Mouse (Mus musculus): ENCODE measurements around the gene Wdr19. TPM values are rescaled to one million over a fixed set of nuclear protein-coding genes. Genes with fewer than 3 reads are reported as not detected.

Gene Wdr19
- polyA plus RNA-seq, 1 experiment from 2014 or later = 12.4 TPM

DNA sequence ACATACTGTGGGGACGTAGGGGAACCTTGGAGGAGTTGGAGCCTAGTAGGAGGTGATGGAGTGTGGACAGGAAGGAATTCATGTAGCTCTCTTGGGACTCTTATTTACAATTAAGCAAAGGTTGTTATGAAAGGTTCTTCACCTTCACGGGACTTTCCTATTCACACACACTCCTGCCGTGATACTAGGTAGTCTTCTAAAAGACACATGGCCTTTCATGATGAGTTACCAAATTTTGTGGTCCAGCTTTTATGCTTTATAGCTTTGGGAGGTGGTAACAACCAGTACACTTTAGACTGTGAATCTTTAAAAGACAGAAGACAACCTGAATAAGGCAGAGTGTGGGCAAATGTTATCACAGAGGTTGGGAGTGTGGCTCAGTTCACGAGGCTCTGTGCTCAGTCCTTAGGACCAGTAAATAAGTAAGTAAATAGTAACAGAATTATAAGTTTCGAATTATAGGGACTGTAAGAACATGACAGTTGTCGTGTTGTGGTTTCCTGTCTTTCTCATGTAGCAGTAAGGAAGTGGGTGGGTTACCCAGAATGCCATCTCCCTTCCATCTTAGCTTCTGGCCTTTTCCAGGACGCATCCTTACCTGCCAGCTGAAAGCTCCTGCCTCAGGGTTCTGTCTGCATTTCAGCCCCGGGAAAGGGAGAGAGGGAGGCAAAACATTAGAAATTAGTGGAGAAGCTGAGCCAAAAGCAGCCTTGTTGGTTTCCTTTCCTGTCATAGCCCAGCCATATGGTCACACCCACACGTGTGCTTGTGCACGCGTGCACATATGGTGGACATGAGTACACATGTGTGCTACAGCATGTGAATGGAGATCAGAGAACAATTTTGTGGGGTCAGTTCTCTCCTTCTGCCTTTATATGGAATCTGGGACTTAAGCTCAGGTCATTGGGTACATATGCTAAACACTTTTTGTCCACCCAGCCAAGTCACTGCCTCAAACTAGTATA, 18.1 kb downstream of the Wdr19 start:
- Histone ChIP-seq H3K4me1 (no peaks in the 10 kb centered on the region), H3K9me3 (replicated peaks) (no peaks in the 10 kb centered on the region), H3K36me3 (peaks cover 8% of the 10 kb centered on the region), H3K4me3 (no peak overlapping the region), H3K27ac (replicated peaks) (no peak overlapping the region), H3K27me3 (ENCODE audit: low read depth, poor library complexity, severe bottlenecking) (no peaks in the 10 kb centered on the region)
- WGBS = 92% methylated on average over 11 of the region's 11 CpGs
- no peak for DNase-seq (ENCODE audit: low spot score)

- Histone ChIP-seq H3K4me1 (no peaks in the 10 kb centered on the region), H3K27ac (replicated peaks) (no peak overlapping the region), H3K4me3 (no peak overlapping the region), H3K9me3 (replicated peaks) (no peaks in the 10 kb centered on the region), H3K27me3 (ENCODE audit: low read depth, poor library complexity, severe bottlenecking) (no peaks in the 10 kb centered on the region), H3K36me3 (peaks cover 30% of the 10 kb centered on the region)
- WGBS = 90% methylated on average over 7 of the region's 7 CpGs
- no peak for DNase-seq (ENCODE audit: low spot score)
These were observed 21.5 kb downstream of the Wdr19 start for GRCm38 (mm10) chr5:65221037-65221436.

GRCm38 (mm10) chr5:65224056-65224455, 24.6 kb downstream of the Wdr19 start:
- no peaks in the 10 kb centered on the region for H3K4me1 ChIP-seq
- peaks cover 52% of the 10 kb centered on the region for H3K36me3 ChIP-seq
- H3K27ac ChIP-seq (replicated peaks) = no peak overlapping the region
- WGBS = 92% methylated on average over 5 of the region's 5 CpGs
- H3K4me3 ChIP-seq = no peak overlapping the region
- DNase-seq (ENCODE audit: low spot score) = no peak
- no peaks in the 10 kb centered on the region for H3K9me3 ChIP-seq (replicated peaks)
- no peaks in the 10 kb centered on the region for H3K27me3 ChIP-seq (ENCODE audit: low read depth, poor library complexity, severe bottlenecking)

GRCm38 (mm10) chr5:65231289-65232003, 31.9 kb downstream of the Wdr19 start:
- Histone ChIP-seq H3K27ac (replicated peaks) (no peak overlapping the region), H3K4me3 (no peak overlapping the region), H3K36me3 (peaks cover 49% of the 10 kb centered on the region), H3K9me3 (replicated peaks) (no peaks in the 10 kb centered on the region), H3K27me3 (ENCODE audit: low read depth, poor library complexity, severe bottlenecking) (no peaks in the 10 kb centered on the region), H3K4me1 (no peaks in the 10 kb centered on the region)
- 84% methylated on average over 12 of the region's 12 CpGs for WGBS
- DNase-seq (ENCODE audit: low spot score) = no peak

DNA sequence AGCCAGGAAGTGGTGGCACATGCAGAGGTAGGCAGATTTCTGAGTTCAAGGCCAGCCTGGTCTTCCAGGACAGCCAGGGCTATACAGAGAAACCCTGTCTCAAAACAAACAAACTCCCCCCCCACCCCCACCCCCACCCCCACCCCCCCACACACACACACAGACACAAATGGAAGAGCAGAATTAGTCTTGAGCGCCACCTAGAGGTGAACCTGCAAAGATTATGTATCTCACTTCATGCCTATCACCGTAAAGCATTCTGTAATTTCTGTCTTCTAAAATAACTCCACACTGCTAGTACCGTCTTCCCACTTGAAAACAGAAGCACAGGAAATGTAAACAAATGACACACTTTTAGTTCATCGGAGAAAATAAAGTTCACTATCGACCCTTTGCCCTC, 43.2 kb downstream of the Wdr19 start:
- no peak overlapping the region for H3K4me3 ChIP-seq
- H3K27me3 ChIP-seq (ENCODE audit: low read depth, poor library complexity, severe bottlenecking) = no peaks in the 10 kb centered on the region
- WGBS = 57% methylated on average over 5 of the region's 5 CpGs
- no peak overlapping the region for H3K27ac ChIP-seq (replicated peaks)
- peaks cover 6% of the 10 kb centered on the region; the same call in 1 of the 2 replicates for H3K4me1 ChIP-seq
- H3K9me3 ChIP-seq (replicated peaks) = no peaks in the 10 kb centered on the region
- peak; percentile 19 for DNase-seq (ENCODE audit: low spot score)
- peaks cover 38% of the 10 kb centered on the region for H3K36me3 ChIP-seq

DNA sequence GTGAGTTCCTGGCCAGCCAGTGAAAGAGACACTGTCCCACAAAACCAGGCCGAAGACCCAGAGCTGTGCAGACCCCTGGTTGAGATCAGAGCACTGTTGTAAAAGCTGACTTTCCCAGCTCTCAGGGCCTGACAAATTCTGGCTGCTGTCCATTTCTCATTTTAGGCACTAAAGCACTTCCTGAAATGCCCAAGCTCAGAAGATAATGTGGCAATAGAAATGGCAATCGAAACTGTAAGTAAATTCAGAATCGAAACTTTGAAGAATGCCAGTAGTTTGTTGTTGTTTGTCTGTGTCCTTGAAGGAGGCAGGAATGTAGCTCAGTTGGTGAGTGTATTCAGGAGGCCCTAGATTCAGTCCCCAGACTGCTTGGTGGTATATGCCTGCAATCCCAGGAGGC, 47.8 kb downstream of the Wdr19 start:
- Histone ChIP-seq H3K4me3 (no peak overlapping the region), H3K4me1 (peaks cover 6% of the 10 kb centered on the region), H3K9me3 (replicated peaks) (no peaks in the 10 kb centered on the region), H3K27me3 (ENCODE audit: low read depth, poor library complexity, severe bottlenecking) (no peaks in the 10 kb centered on the region), H3K27ac (replicated peaks) (no peak overlapping the region), H3K36me3 (peaks cover 47% of the 10 kb centered on the region)
- 96% methylated on average over 3 of the region's 3 CpGs for WGBS
- no peak for DNase-seq (ENCODE audit: low spot score)

GRCm38 (mm10) chr5:65250185-65250855, 50.8 kb downstream of the Wdr19 start:
- 71% methylated on average over 7 of the region's 7 CpGs for WGBS
- Histone ChIP-seq H3K27ac (replicated peaks) (peak overlapping the region; percentile 66), H3K4me3 (no peak overlapping the region), H3K9me3 (replicated peaks) (no peaks in the 10 kb centered on the region), H3K27me3 (ENCODE audit: low read depth, poor library complexity, severe bottlenecking) (no peaks in the 10 kb centered on the region), H3K4me1 (peaks cover 6% of the 10 kb centered on the region), H3K36me3 (peaks cover 58% of the 10 kb centered on the region)
- DNase-seq (ENCODE audit: low spot score) = peak; percentile 15

DNA sequence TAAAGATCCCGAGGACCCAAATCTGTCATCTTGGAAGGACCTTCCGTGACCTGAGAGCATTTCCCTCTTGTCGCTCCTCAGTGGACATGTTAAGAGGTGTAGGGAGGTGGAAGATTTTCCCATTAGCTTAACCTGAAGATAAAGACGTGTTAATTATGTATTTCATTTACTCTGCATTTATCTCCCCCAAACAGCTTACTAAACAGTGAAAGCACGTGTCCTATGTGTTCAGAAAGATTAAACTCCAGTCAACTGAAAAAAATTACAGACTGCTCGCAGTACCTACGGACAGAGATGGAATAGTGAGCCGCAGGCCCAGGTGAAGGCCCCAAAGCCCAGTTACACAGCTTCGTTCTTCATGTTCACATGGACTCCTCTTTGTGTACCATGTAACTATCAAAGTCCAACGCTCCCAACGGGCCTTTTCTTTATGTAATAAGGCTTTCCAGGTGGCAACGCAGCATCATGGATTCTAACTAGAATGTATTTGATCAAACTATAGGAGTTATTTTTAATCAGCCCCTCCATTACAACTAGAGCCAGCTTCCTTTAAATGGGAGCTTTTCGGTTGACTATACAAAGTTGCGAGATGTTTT, 58.5 kb downstream of the Wdr19 start:
- H3K27me3 ChIP-seq (ENCODE audit: low read depth, poor library complexity, severe bottlenecking) = no peaks in the 10 kb centered on the region
- H3K27ac ChIP-seq (replicated peaks) = no peak overlapping the region
- WGBS = 93% methylated on average over 14 of the region's 14 CpGs
- no peak overlapping the region for H3K4me3 ChIP-seq
- no peaks in the 10 kb centered on the region for H3K9me3 ChIP-seq (replicated peaks)
- H3K36me3 ChIP-seq = peaks cover 93% of the 10 kb centered on the region
- no peaks in the 10 kb centered on the region for H3K4me1 ChIP-seq
- DNase-seq (ENCODE audit: low spot score) = no peak

DNA sequence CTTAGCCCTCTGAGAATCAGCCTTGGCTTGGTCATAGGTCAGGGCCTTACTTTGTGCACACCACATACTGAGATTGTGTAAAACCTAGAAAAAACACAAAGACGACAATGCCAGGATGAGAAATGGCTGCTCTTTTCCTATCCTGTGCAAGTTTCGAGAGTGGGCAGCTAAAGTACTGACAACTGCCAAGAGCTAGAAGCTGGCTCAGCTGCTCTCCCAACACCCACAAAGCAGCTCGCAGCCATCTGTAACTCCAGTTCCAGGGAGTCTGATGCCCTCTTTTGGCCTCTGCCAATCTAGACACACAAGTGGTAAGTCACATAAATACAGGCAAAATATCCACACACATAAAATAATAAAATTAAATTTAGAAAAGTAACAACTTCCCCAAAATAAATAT, 74.5 kb downstream of the Wdr19 start:
- no peak for DNase-seq (ENCODE audit: low spot score)
- Histone ChIP-seq H3K27ac (replicated peaks) (no peak overlapping the region), H3K4me1 (no peaks in the 10 kb centered on the region), H3K27me3 (ENCODE audit: low read depth, poor library complexity, severe bottlenecking) (no peaks in the 10 kb centered on the region), H3K9me3 (replicated peaks) (no peaks in the 10 kb centered on the region), H3K36me3 (peaks cover 96% of the 10 kb centered on the region), H3K4me3 (no peak overlapping the region)
- WGBS = 92% methylated on average over 3 of the region's 3 CpGs

GRCm38 (mm10) chr5:65279133-65279651, 79.7 kb downstream of the Wdr19 start:
- H3K9me3 ChIP-seq (replicated peaks) = no peaks in the 10 kb centered on the region
- peaks cover 82% of the 10 kb centered on the region for H3K36me3 ChIP-seq
- H3K4me1 ChIP-seq = no peaks in the 10 kb centered on the region
- no peaks in the 10 kb centered on the region for H3K27me3 ChIP-seq (ENCODE audit: low read depth, poor library complexity, severe bottlenecking)
- no peak for DNase-seq (ENCODE audit: low spot score)
- no peak overlapping the region for H3K4me3 ChIP-seq
- no peak overlapping the region for H3K27ac ChIP-seq (replicated peaks)
- 90% methylated on average over 6 of the region's 6 CpGs for WGBS

- no peak overlapping the region for H3K4me3 ChIP-seq
- WGBS = 94% methylated on average over 3 of the region's 3 CpGs
These were observed 81.7 kb downstream of the Wdr19 start for GRCm38 (mm10) chr5:65281216-65281615.

DNA sequence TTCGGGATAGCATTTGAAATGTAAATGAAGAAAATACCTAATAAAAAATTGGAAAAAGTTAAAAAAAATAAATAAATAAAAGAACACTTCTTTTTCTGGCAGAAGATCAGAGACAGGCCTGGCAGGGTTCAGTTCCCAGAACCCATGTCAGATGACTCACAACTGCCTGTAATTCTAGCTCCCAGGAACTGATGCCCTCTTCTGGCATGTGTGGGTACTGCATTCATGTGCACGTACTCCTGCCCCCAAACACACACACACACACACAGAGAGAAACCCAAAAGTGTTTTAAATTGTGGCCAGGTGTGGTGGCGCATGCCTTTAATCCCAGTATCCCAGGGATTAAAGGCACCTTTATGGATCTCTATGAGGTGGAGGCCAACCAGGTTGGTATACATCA, 84.7 kb downstream of the Wdr19 start:
- no peak overlapping the region for H3K4me3 ChIP-seq

More at GRCm38 (mm10) chr5:65281216-65281615, 81.7 kb downstream of the Wdr19 start:
- no peaks in the 10 kb centered on the region for H3K27me3 ChIP-seq (ENCODE audit: low read depth, poor library complexity, severe bottlenecking)
- H3K4me1 ChIP-seq = no peaks in the 10 kb centered on the region
- H3K27ac ChIP-seq (replicated peaks) = no peak overlapping the region
- H3K9me3 ChIP-seq (replicated peaks) = no peaks in the 10 kb centered on the region
- DNase-seq (ENCODE audit: low spot score) = no peak
- peaks cover 82% of the 10 kb centered on the region for H3K36me3 ChIP-seq

More for the DNA sequence above, 84.7 kb downstream of the Wdr19 start:
- Histone ChIP-seq H3K4me1 (no peaks in the 10 kb centered on the region), H3K9me3 (replicated peaks) (no peaks in the 10 kb centered on the region), H3K27me3 (ENCODE audit: low read depth, poor library complexity, severe bottlenecking) (no peaks in the 10 kb centered on the region), H3K27ac (replicated peaks) (no peak overlapping the region), H3K36me3 (peaks cover 80% of the 10 kb centered on the region)
- peak; percentile 21 for DNase-seq (ENCODE audit: low spot score)
- 89% methylated on average over 3 of the region's 3 CpGs for WGBS
